Mouse (Mus musculus): ENCODE results near the gene Ipo7. TPM values are rescaled to one million over a fixed set of nuclear protein-coding genes. Genes with fewer than 3 reads are reported as not detected.

Ipo7 gene
- polyA plus RNA-seq, 1 experiment from 2014 or later, result 18.8 TPM

Other genes with a start within 250 kb of the Ipo7 start
- 0.09 and 0.22 TPM in 2 replicates for gene Nrip3, start 236.2 kb upstream of the Ipo7 start, polyA plus RNA-seq (2015; fragmentation: Nextera tagmentation; extraction: Ambion mirVana)
- gene Scube2, start 152.6 kb upstream of the Ipo7 start, polyA plus RNA-seq (2015; fragmentation: Nextera tagmentation; extraction: Ambion mirVana), result 0.09 and 0.12 TPM in 2 replicates
- gene Dennd5a, start 57.8 kb upstream of the Ipo7 start, polyA plus RNA-seq (2015; fragmentation: Nextera tagmentation; extraction: Ambion mirVana), result 5.9 and 7.0 TPM in 2 replicates
- gene Tmem41b, start 31.3 kb upstream of the Ipo7 start, polyA plus RNA-seq (2015; fragmentation: Nextera tagmentation; extraction: Ambion mirVana), result 25.0 and 26.4 TPM in 2 replicates
- 9.4 and 10.3 TPM in 2 replicates for gene Zfp143, start 42.9 kb downstream of the Ipo7 start, polyA plus RNA-seq (2015; fragmentation: Nextera tagmentation; extraction: Ambion mirVana)
- 6.5 and 6.6 TPM in 2 replicates for gene Wee1, start 103.8 kb downstream of the Ipo7 start, polyA plus RNA-seq (2015; fragmentation: Nextera tagmentation; extraction: Ambion mirVana)
- gene Swap70, start 203.4 kb downstream of the Ipo7 start, polyA plus RNA-seq (2015; fragmentation: Nextera tagmentation; extraction: Ambion mirVana), result 7.4 and 8.7 TPM in 2 replicates

All from liver, embryonic 16.5 days (tissue).